ENCODE assay signal across 21 mouse cellular contexts in genomic region chr1:54788337-54788736, GRCm38 (mm10).
DNase-seq lines count a peak whose midpoint lies in the region; ATAC-seq and TF ChIP-seq lines count a peak whose summit lies in the region.
"Had no signal": no experiment of that assay in that cellular context is flagged by ENCODE, and none has a peak within 500 bp of the region (broad histone marks: within the 10 kb centered on the region; RNA-seq: fewer than 3 reads in every experiment).

No protein-coding gene starts in this region.

- 55% methylated on average over 4 of the region's 4 CpGs for WGBS in heart, embryonic 10.5 days
- 82% methylated on average over 4 of the region's 4 CpGs for WGBS in neural tube, embryonic 11.5 days
- WGBS in hindbrain, postnatal 0 days: 55% methylated on average over 4 of the region's 4 CpGs
- WGBS in neural tube, embryonic 15.5 days: 53% methylated on average over 4 of the region's 4 CpGs

- intact Hi-C loops in heart, postnatal 14 days (cut with DNase I): no loop called here

- ATAC-seq in neural tube, embryonic 11.5 days (ENCODE audit: insufficient read depth, low FRiP score, low TSS enrichment): no peak
- peak; percentile 69 for ATAC-seq in hindbrain, postnatal 0 days
- no peak for ATAC-seq in neural tube, embryonic 15.5 days (ENCODE audit: low FRiP score)
- ATAC-seq in frontal cortex, adult (ENCODE audit: low TSS enrichment): no peak
- ATAC-seq: activated CD4-positive, CD25-positive, alpha-beta regulatory T cell, adult 4 months; intestine, embryonic 16.5 days; liver, postnatal 0 days; lung, postnatal 0 days had no signal

- H3K9ac ChIP-seq in neural tube, embryonic 11.5 days (ENCODE audit: low read length): no peak overlapping the region
- H3K9ac ChIP-seq in hindbrain, postnatal 0 days (replicated peaks; ENCODE audit: low read length): no peak overlapping the region
- H3K9ac ChIP-seq in neural tube, embryonic 15.5 days (replicated peaks): no peak overlapping the region
- H3K9ac ChIP-seq: heart, embryonic 13.5 days; limb, embryonic 12.5 days; liver, postnatal 0 days had no signal

- no peak for TF ChIP-seq CTCF in hindbrain, postnatal 0 days (IDR thresholded peaks at IDR 0.05; ENCODE audit: low read depth)

- H3K4me2 ChIP-seq in neural tube, embryonic 11.5 days (ENCODE audit: low read depth): no peak overlapping the region
- no peak overlapping the region for H3K4me2 ChIP-seq in hindbrain, postnatal 0 days (ENCODE audit: low read depth, low read length)
- H3K4me2 ChIP-seq in neural tube, embryonic 15.5 days: no peak overlapping the region
- H3K4me2 ChIP-seq: heart, embryonic 13.5 days; limb, embryonic 12.5 days; liver, embryonic 11.5 days had no signal

- H3K9me3 ChIP-seq in heart, embryonic 10.5 days: no peaks in the 10 kb centered on the region
- no peaks in the 10 kb centered on the region for H3K9me3 ChIP-seq in neural tube, embryonic 11.5 days (ENCODE audit: control insufficient read depth, low read length)
- no peaks in the 10 kb centered on the region for H3K9me3 ChIP-seq in hindbrain, postnatal 0 days (ENCODE audit: low read length)
- no peaks in the 10 kb centered on the region for H3K9me3 ChIP-seq in neural tube, embryonic 15.5 days (replicated peaks)
- H3K9me3 ChIP-seq: heart, embryonic 13.5 days; limb, embryonic 12.5 days had no signal

- no peak for DNase-seq in heart, embryonic 10.5 days (ENCODE audit: low spot score)
- DNase-seq in heart, postnatal 14 days: no peak
- no peak for DNase-seq in neural tube, embryonic 11.5 days (ENCODE audit: low spot score)
- DNase-seq in neural tube, embryonic 10.5 days (ENCODE audit: extremely low spot score, low spot score): no peak
- peak; percentile 40 for DNase-seq in hindbrain, postnatal 0 days (ENCODE audit: low spot score)
- no peak for DNase-seq in cerebellum, adult 9-11 months
- DNase-seq: adrenal gland, adult 8-10 months; B cell, adult 2 months; cerebellum, adult 2 months; kidney, adult 9 months; kidney, postnatal 14 days; liver, postnatal 0 days had no signal

- H3K4me1 ChIP-seq in heart, embryonic 10.5 days: peaks cover 24% of the 10 kb centered on the region
- H3K4me1 ChIP-seq in neural tube, embryonic 11.5 days (ENCODE audit: control insufficient read depth, insufficient read depth, low read length): no peaks in the 10 kb centered on the region
- H3K4me1 ChIP-seq in hindbrain, postnatal 0 days (ENCODE audit: insufficient read depth, low read length): 0 out of 2 replicates have a peak, but pooled peaks cover 4% of the 10 kb centered on the region
- H3K4me1 ChIP-seq in neural tube, embryonic 15.5 days: peaks cover 13% of the 10 kb centered on the region

- no peaks in the 10 kb centered on the region for H3K27me3 ChIP-seq in heart, embryonic 10.5 days (ENCODE audit: insufficient read depth, poor library complexity, severe bottlenecking)
- H3K27me3 ChIP-seq in neural tube, embryonic 11.5 days (ENCODE audit: control insufficient read depth, insufficient read depth, low read length): no peaks in the 10 kb centered on the region
- H3K27me3 ChIP-seq in hindbrain, postnatal 0 days (ENCODE audit: insufficient read depth, low read length): no peaks in the 10 kb centered on the region
- no peaks in the 10 kb centered on the region for H3K27me3 ChIP-seq in neural tube, embryonic 15.5 days (replicated peaks)
- H3K27me3 ChIP-seq: heart, embryonic 13.5 days; limb, embryonic 12.5 days had no signal

- no peak overlapping the region for H3K4me3 ChIP-seq in heart, embryonic 10.5 days
- no peak overlapping the region for H3K4me3 ChIP-seq in neural tube, embryonic 11.5 days (ENCODE audit: low read depth, low read length)
- H3K4me3 ChIP-seq in hindbrain, postnatal 0 days (ENCODE audit: low read length): no peak overlapping the region
- no peak overlapping the region for H3K4me3 ChIP-seq in neural tube, embryonic 15.5 days (replicated peaks)
- H3K4me3 ChIP-seq: heart, embryonic 13.5 days; limb, embryonic 12.5 days had no signal

- H3K36me3 ChIP-seq in heart, embryonic 10.5 days: peaks cover 4% of the 10 kb centered on the region; the same call in 1 of the 2 replicates
- no peaks in the 10 kb centered on the region for H3K36me3 ChIP-seq in neural tube, embryonic 11.5 days (ENCODE audit: control insufficient read depth, insufficient read depth, low read length)
- H3K36me3 ChIP-seq in hindbrain, postnatal 0 days (ENCODE audit: insufficient read depth, low read length): no peaks in the 10 kb centered on the region
- H3K36me3 ChIP-seq in neural tube, embryonic 15.5 days: no peaks in the 10 kb centered on the region
- H3K36me3 ChIP-seq: limb, embryonic 12.5 days had no signal

- H3K27ac ChIP-seq in heart, embryonic 10.5 days: 0 out of 2 replicates have a peak overlapping the region, but pooled peaks have one; percentile 23
- 0 out of 2 replicates have a peak overlapping the region, but pooled peaks have one; percentile 20 for H3K27ac ChIP-seq in neural tube, embryonic 11.5 days (ENCODE audit: low read depth, low read length)
- peak overlapping the region; percentile 51; the same call in 1 of the 2 replicates for H3K27ac ChIP-seq in hindbrain, postnatal 0 days
- peak overlapping the region; percentile 56 for H3K27ac ChIP-seq in neural tube, embryonic 15.5 days (replicated peaks)
- H3K27ac ChIP-seq: heart, embryonic 13.5 days; limb, embryonic 12.5 days; macrophage had no signal
